Mouse (Mus musculus): ENCODE measurements at regions not wholly inside any gene's neighbourhood (a gene's known extent, or its start where the extent isn't known, plus 50 kb on each side); places are given as distances from the start of the nearest gene placed in this dataset.

- no peak for TF ChIP-seq CTCF (IDR thresholded peaks at IDR 0.05; ENCODE audit: control insufficient read depth, insufficient read depth, insufficient replicate concordance, low read depth, low read length)
- TF ChIP-seq POLR2A (IDR thresholded peaks at IDR 0.05; ENCODE audit: control insufficient read depth, low read depth, low read length) = no peak
Measured at GRCm38 (mm10) chr14:99778477-99778876, 480.0 kb downstream of the Klf5 start.
